Mouse (Mus musculus) heart, adult 2 months (tissue): ENCODE results near the gene Sirt3.

Source experiments
- CTCF ChIP-seq: fragments of 200-600 bp; IDR thresholded peaks from 2 replicates; pipeline ENCODE4 v1.8.1; 2022; ENCODE audit warnings: antibody characterized with exemption, mild to moderate bottlenecking, moderate library complexity
- EP300 ChIP-seq: fragments of 200-500 bp; IDR thresholded peaks from 2 replicates; pipeline ENCODE4 v1.6.1; 2011; ENCODE audit warnings: low read depth, low read length, control low read depth; ENCODE audit not compliant: insufficient read depth
- POLR2A ChIP-seq: fragments of 200-500 bp; IDR thresholded peaks from 2 replicates; pipeline ENCODE4 v1.6.1; 2011; ENCODE audit warnings: mild to moderate bottlenecking, low read depth, low read length, control low read depth; ENCODE audit not compliant: insufficient read depth

DNA sequence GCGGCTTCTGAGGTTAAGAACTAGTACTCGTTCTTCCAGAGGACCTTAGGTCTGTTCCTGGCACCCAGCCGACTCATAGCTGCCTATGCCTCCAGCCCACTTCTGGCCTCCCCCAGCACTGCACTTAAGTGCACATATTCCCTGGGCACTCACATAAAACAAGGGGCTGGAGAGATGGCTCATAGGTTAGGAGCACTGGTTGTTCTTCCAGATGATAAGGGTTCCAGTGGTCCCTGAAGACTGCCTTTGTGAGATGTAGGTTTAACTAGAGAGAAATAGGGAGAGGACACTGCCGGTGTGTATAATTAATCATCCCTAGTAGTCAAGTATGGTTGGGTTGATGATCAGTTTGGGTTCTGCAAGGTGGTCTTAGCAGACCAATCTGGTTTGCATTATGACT, 59.4 kb downstream of the Sirt3 start:
- TF ChIP-seq POLR2A (no peak), CTCF (no peak), EP300 (no peak)
